Mouse (Mus musculus): Measurements from ENCODE around the gene Lonp2.

The Lonp2 gene

DNA sequence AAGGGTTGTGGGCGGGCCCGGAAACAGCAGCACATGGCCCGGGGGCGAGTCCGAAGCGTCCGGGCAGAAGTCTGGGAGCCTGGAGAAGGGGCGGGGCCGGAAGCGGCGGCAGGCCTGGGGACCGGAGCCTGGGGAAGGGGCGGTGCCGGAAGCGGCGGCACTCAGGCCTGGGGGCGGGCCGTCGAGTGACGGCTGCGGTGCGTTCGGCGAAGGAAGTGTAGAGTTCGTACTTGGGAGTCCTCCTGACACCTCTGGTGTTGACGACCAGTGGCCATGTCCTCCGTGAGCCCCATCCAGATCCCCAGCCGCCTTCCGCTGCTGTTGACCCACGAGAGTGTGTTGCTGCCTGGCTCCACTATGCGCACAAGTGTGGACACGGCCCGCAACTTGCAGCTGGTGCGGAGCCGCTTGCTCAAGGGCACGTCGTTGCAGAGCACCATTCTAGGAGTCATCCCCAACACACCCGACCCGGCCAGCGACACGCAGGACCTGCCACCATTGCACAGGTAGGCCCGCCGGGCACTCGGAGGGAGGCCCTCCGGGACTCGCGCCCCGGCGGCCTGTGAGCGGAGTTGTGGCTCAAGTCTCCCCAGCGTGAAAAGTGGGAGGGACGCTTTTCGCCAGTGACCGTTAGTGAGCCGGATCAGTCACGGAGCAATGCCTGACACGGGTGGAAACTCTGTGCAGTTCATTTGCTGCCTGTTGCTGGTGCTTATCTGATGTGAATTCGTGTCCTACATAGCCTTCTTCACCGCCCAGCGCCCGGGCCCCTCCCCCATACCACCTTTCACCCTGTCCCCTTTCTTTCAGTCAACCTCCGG lies at the start of gene Lonp2:
Gene Lonp2 (plus strand): TSS at position 133 of the 821 bp plus-strand sequence.
- DNase-seq (ENCODE audit: low spot score in 2 of 2) = peak; percentile 96 to 97

DNA sequence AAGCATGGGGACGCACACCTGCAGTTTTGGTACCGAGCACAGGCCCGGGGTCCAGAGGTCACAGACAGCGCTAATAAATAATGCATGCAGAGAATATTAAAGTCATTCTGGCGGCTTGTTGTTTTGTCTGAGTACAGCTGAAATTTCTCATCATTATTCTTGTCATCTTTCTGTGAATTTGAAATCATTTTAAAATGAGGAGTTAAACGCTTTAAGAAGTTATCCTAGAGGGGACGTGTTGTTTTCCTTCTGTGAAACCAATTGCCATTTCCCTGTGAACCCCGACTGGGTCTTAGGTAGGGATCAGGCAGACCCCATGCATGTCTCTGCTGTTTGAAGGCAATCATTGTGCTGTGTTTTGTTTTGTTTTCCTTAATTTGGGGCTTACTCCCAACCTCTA lies 46.3 kb upstream of the Lonp2 start:
- no peak for DNase-seq (ENCODE audit: low spot score in 2 of 2)

DNA sequence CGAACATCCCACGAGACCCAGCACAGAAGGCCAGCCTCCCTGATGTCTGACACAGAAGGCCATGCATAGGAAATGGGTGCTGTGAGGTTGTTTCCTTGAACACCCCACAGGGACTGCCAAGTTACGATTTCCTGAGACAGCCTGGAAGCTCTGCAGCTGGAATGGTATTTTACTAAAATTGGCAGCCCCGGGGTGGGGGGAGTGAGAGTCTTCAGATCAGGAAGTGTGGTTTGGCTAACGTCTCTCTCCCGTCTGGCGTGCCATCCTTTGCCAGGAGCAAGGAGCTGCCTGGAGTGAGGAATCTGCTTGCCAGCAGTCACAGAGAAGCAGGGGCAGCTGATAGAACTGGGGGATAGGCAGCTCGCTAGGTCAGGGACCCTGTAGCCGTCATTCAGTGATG lies 45.8 kb upstream of the Lonp2 start:
- peak; percentile 61 to 79 for DNase-seq (ENCODE audit: low spot score in 2 of 2)

DNA sequence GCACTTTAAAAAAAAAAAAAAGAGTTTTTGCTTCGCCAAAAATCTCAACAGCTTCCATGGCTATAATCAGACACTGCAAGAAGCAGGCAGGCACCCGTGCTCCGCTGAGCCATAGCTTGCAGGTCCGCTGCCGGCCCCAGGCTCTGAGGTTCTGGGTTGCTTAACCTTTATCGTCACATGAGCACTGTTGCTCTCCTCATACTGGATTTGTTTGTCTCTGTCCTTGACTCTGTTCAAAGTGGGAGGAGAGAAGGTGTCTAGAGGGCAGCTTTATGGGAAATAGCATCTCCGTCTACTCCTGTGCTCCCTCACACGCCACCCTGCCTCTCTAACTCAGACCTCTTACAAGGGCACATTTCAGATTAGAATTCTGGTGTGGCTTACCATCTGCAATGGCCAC lies 45.1 kb upstream of the Lonp2 start:
- no peak for DNase-seq (ENCODE audit: low spot score in 2 of 2)

DNA sequence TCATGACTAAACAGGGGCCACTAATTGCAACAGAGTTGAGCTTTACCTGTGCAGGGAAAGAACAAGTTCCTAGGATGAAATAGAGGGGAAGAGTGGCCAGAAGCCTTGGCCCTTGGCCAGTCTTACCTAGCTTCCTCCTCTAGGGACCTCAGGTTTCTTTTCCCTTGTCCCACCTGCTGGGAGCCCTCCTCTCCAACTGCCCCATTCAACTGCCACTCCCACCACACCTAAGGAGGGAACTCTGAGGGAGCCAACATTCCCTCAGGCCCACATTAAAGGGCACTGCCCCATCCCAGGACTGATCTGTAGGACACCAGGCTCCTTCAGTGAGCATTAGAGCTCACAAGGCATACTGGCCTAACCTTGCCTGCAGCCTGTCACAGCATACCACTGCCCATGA lies 43.4 kb upstream of the Lonp2 start, which contains the start of gene Abcc12:
Gene Abcc12 (minus strand): TSS at position 229 of the 400 bp plus-strand sequence.
- DNase-seq (ENCODE audit: low spot score in 2 of 2) = no peak

DNA sequence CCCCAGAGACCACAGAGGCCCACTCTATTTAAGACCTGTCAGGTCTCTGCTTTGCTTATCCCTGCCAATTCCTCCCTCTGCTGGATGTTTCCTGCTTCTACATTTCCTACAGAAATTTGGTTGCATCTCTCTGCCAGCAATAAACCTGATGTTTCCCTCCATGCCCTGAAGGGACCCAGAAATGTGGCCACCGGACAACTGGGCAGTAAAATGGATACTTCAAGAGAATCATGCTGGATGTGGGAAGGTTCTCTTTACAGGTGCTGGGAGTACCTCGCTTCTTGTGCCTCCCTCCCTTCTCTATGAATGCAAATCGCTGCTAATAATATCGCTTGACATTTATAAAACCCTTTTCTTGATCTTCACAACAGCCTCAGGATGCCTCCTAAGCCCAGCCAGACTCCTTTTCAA lies 41.9 kb upstream of the Lonp2 start:
- peak in 1 of 2 experiments; percentile 42 for DNase-seq (ENCODE audit: low spot score in 2 of 2)

DNA sequence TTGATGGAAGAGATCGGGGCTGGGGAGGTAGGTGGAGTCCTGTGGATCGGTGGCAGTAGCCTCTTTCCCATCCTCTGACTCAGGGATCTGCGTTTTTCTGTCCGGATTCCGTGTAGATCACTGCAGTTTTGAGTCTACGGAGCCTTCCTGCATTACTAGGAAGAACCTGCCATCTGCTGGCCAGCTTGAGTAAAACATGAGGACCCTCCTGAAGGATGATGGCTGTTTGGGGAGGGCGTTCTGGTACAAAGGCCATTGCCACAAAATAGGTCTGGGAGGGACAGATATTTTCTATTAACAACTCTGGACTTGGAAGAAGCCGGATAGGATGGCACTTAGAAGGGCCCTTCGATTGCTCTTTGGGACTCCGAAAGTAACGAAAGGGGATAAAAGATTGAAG lies 38.7 kb upstream of the Lonp2 start:
- peak; percentile 85 to 88 for DNase-seq (ENCODE audit: low spot score in 2 of 2)

DNA sequence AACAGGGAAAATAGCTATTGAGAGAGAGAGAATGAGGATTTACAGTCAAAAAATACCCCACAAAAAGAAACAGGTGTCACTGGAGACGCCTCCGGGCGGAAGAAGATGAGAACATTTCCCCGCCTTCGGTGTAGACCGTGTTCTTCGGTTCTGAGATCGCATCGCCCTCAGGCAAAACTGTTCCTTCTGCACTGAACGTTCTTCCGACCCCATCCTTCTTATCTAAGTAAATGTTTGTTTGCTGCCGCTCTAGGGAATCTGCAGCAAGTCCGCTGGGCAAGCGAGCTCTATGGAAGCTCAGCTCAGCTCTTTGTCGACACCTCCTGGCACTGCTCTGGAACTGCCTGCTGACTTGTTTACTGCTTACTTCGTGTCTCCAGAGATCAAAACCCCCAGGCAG lies 38.3 kb upstream of the Lonp2 start:
- DNase-seq (ENCODE audit: low spot score in 2 of 2) = peak; percentile 74 to 83

DNA sequence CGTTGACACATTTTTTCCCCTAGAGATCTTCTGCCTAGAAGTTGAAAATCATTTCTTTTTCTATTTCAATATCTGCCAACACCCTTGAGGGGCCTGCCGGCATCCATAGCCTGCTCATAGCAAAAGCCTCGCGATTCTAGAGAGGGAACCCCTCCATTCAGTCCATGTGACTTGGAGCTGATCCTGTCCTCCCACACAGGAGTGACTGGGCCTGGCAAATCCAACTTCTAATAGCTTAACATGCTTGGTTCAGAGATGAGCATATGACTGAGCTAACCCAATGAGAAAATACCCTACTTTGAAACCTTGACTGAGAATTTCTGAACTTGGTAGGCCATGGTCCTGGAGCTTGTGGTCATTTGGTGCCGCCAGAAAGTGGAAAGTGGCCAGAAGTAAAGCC lies 37.8 kb upstream of the Lonp2 start:
- DNase-seq (ENCODE audit: low spot score in 2 of 2) = no peak

DNA sequence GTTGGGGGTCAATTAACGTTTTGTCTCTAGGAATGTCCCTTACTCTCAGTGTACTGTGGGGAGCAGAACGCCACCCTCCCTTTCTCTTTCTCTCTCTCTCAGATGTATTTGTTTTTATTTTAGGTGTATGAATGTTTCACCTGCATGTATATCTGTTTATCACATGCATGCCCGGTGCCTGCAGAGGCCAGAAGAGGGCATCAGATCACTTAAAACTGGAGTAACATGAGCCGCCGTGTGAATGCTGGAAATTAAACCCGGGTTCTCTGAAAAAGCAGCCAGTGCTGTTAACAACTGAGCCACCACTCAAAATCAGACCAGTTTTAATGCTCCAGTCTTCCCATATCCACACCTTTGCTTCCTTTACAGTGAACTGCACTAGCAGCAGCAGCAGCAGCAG lies 37.2 kb upstream of the Lonp2 start:
- DNase-seq (ENCODE audit: low spot score in 2 of 2) = no peak

DNA sequence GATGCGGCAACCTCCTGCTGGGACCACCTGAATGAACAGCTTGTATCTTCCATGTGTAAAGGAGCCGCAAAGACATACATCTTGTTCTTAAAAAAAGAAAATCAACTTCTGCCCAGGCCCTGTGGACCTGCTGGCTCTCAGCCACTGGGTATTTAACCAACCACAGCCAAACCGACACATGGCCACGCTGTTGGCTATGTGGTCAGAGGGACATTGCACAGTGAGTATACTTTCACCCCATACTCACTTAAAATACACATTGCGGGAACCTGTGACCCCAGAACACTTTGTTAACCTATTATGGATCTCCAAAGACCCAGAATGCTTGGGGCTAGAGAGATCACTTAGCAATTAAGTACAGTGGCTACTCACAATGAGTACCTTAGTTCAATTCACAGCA lies 35.5 kb upstream of the Lonp2 start:
- DNase-seq (ENCODE audit: low spot score in 2 of 2) = no peak

DNA sequence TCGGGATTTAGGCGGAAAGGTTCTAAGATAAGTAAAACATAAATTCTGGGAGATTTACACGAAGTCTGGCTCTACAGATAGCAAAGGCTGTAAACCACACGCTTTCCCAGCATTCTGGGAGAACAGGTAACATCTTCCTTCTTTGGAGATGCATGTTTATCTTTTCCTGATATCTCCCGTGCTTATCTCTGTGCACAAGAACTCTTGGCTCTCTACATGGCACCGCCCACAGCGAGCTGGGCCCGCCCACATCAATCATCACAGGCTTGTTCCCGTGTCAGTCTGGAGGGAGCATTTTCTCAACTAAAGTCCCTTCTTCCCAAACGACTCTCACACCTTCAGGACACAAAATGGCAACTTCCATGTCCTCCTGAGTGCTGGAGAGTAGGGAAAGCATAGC lies 30.7 kb upstream of the Lonp2 start:
- no peak for DNase-seq (ENCODE audit: low spot score in 2 of 2)

DNA sequence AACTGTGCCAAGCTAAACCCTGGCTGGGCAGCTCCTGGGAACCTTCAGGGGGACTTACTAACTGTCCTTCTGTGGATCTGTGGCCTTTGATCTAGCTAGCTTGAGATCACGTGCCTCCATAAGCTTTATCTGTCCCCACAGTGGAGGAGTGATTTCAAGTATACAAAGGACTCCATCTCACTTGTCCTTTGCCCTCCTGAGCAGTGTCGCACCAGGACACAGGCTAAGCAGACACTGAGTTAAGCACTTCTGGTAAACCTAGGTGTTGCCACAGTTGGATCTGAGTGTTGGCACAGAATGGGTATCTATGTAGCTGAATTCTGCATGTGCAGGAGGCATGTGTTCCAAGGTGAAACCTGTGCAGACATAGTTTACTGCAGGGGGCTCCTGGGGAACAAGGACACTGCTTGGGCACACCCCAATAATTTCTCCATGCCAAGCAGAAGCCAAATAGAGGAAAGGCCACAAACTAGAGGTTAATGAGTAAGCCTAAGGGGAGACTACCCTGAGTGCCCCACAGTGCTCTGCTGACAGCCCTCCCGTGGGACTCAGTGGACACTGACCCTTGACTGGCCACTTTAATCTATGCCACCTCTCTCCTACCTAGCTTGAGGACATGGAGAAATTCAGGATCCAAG lies 29.6 kb upstream of the Lonp2 start:
- DNase-seq (ENCODE audit: low spot score in 2 of 2) = no peak

DNA sequence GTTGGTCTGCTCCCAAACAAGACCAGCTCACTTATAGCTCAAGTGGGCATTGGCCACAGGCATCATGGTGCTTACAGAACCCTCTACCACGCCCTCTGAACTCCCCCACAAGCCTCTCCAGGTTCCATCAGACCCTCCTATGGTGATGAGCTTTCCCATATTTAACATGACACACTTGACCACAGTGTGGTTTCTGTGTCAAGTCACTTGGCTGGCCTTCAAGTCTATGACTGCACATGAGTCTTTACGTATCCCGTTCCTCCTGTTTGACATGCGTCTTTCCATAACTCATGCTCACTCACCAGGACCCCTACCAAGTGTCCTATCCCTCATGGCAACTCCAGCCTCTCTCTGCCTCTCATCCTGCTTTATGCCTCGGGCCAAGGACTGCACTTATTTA lies 28.2 kb upstream of the Lonp2 start:
- DNase-seq (ENCODE audit: low spot score in 2 of 2) = no peak

DNA sequence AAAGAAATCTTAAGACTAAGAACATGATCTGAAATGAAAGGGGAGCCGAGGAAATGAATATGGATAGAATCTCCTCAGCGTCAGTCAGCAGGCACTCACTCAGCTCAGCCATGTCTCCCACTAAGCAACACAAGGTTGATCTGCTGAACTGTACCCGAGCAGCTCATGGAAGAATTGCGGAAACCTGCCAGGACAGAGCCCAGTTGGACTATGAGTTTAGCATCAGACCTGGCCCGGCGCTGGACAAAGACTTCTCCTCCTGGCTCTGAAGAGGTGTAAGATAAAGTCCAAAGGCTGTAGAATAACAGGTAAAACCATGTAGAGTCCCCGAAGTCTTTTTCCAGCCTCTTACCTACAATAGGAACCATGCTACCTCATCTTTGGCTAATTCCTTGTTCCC lies 26.2 kb upstream of the Lonp2 start:
- no peak for DNase-seq (ENCODE audit: low spot score in 2 of 2)

DNA sequence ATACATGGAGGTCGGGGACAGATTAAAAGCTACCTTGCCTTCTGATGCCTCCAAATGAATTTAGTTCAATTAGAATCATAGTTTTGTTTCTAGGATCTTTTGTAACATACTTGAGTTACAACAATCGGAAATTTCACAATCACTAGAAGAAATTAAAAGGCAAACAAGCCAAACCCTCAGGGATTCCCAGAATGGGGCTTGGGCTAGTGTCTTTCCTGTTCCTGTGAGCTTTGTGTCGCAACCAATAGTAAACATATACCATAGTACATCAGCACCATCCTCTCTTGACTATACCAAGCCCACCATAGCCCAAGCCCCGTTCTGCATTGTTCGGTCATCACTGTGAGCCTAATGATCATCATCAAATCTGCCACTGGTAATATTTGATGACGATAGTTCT lies 24.5 kb upstream of the Lonp2 start:
- no peak for DNase-seq (ENCODE audit: low spot score in 2 of 2)

DNA sequence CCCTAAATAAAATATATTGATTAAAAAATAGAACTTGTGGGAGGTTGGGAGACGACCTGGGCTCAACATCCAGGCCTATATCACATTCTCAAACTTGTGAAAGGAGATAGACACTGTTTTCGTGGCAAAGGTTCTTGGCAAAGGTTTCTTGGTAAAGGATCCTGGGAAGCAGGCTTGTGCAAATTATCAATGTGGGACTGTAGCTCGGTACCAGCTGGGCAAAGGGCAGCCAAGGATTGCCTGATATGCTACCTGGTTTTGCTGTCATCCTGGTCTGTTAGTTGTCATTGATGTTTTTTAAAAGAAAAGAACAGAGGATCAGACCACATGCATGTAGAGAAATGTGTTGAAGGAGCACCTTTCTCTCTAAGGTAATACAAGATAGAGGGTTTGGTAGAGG lies 23.5 kb upstream of the Lonp2 start:
- DNase-seq (ENCODE audit: low spot score in 2 of 2) = no peak

DNA sequence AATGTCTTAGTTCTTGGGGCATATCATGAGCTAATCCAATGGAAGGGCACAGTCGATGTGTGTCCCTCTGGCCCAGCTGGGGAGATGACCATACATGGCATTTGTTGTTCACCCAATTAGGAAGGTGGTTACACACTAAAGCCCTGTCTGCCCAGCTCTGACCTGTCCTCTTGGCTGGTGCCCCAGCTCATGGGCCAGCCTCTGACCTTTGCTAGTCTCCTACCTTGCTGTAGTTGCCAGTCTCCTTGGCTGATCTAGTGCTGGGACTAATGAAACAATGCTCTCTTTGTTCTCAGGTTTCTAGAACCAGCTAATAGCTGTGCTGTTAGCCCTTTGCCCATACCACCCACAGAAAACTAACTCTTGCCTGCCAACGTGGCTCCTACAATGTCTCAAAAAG lies 20.7 kb upstream of the Lonp2 start:
- no peak for DNase-seq (ENCODE audit: low spot score in 2 of 2)

DNA sequence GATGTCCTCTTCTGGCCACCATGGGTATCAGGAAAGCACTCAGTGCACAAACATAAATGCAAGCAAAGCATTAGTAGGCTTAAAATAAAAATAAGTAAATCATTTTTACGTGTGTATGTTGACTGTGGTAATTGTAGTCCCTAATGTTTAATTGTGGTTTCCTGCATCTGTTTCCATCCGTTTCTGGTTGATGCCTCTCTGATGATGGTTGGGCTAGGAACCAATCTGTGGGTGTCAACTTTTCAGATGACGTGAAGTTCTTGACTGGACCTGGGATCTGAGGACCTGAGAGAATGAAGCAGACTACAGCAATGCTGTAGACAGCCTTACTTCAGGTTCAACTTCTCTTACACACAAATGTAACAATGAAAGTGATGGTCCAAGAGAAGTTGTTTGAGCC lies 19.2 kb upstream of the Lonp2 start:
- no peak for DNase-seq (ENCODE audit: low spot score in 2 of 2)

DNA sequence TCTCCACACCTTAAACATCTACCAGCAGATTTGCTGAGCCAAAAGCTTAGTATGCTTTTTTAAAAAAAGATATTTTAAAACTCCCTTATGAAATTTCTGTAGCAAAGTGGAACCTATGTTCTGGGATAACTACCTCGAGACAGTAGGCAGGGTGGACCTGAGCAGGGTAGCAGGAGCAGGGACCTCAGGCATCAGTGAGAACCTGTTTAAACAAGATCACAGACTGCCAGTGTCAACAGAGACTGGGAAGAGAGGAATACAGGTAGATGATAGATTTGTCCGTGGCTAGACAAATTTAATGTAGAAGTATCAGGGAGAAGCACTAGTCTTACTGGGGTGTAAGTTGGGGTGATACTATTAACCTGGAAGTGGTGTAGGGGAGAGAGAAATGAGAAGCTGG lies 10.0 kb upstream of the Lonp2 start:
- no peak for DNase-seq (ENCODE audit: low spot score in 2 of 2)

DNA sequence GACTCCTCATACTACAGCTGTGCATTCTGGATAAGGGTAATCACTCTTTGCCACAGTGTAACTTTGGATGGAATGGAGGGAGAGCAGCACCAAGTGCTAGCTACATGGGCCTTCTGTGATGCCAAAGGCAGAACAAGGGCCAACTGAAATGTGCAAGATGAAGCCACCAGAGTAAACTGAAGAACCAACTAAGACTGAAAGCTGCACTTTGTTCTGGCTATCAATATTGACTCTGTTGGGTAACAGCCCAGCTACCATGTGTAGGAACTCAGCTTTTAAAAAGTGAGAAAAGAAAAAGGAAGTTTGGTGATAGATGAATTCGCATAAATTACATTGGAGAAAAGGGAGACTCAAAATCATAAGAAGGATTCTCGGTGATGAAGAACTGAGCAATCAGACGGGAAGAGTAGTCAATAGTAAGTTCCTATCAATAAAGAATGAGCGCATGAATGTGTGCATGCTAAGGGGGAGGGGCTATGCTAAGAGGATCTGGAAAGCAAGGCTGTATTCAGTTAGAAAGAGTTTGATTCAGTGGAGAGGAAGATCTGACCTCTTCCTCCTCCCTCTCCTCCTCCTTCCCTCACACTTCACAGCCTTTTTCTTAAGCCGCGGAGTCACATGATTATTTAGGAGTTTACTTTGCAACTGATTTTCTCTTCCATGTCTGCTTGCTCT lies 8.6 kb upstream of the Lonp2 start:
- no peak for DNase-seq (ENCODE audit: low spot score in 2 of 2)

DNA sequence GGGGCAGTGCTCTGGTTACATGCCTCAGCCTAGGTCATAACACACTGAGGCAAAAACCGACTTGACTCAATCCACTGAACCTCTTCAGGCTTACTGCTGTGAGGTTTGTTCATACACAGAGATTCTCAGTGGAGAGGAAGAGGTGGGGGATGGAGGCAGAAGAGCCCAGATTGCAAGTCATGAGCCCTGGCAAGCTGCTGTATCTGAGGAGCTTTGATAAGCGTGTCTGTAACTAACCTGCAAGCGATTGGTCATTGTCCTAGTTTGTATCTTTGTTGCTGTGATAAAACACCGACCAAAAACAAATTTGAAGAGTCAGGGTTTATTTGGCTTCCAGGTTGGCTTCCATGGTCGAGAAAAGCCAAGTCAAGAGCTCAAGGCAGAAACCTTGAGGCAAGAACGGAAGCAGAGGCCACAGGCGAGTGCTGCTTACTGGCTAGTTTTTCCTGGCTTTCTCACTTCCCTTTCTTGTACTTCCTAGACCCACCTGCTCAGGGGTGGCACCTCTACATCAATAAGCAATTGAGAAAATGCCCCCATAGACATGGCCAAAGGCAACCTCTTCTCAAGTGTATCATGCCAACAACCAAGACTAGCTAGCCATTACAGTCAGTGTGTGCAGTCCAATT lies 6.0 kb upstream of the Lonp2 start:
- no peak for DNase-seq (ENCODE audit: low spot score in 2 of 2)

DNA sequence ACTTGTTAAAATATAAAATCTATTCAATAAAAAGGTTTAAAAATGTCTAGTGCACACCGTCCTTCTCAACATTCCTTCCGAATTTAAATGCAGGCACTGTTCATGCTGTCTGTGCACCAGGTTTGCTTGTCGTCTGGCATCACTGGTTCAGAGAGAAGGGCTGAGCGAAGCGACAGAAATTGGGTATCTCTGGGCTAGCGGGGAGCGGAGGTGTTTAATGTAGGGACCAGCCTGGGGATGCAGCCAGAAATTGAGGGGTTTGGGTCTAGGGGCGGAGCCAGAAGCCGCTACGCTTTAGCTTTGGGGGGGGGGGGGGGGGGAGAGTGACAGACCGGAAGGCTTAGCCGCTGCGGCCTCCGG lies 312 bp upstream of the Lonp2 start:
- no peak for DNase-seq (ENCODE audit: low spot score in 2 of 2)
